Mouse (Mus musculus): ENCODE data around the gene Cfap97d2. TPM values are rescaled to one million over a fixed set of nuclear protein-coding genes. Genes with fewer than 3 reads are reported as not detected.
"Not testable (repeated sequence)": the region's sequence is repeated elsewhere in the genome, so short reads cannot be mapped to it uniquely, and the experiment has no call there.

Cfap97d2 gene
- polyA plus RNA-seq, 1 experiment from 2014 or later: 0.27 TPM

DNA sequence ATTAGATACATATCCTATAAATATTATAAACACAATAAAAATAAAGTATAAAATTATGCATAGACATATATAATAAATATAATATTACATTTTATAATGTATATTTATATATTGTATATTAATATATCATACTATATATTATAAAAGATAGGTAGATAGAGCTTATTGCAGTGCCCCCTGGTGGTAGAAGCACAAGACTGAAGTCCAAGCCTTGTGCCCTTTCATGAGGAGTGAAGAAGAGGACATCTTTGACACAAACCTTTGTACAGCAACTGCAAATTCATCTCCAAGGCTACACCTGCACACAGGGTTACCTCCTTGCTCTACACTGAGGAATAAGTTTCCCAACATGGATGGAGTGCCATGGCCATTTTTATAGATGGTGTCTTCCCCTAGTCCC, 20.0 kb downstream of the Cfap97d2 start:
- Histone ChIP-seq H3K27me3 (ENCODE audit: control insufficient read depth, insufficient read depth, low read length) (no peaks in the 10 kb centered on the region), H3K4me2 (ENCODE audit: low read depth, low read length) (no peak overlapping the region), H3K4me1 (ENCODE audit: control insufficient read depth, insufficient read depth, low read length) (no peaks in the 10 kb centered on the region), H3K36me3 (replicated peaks; ENCODE audit: control insufficient read depth, insufficient read depth, low read depth, low read length) (no peaks in the 10 kb centered on the region), H3K9me3 (replicated peaks; ENCODE audit: control insufficient read depth, low read length) (no peaks in the 10 kb centered on the region), H3K4me3 (ENCODE audit: low read depth, low read length) (no peak overlapping the region), H3K9ac (replicated peaks; ENCODE audit: low read length) (no peak overlapping the region), H3K27ac (replicated peaks; ENCODE audit: low read depth, low read length) (no peak overlapping the region)
- peak; percentile 74 for DNase-seq (ENCODE audit: low spot score)
- ATAC-seq (replicated peaks; ENCODE audit: insufficient number of reproducible peaks, low FRiP score, low TSS enrichment, low read depth): no peak

DNA sequence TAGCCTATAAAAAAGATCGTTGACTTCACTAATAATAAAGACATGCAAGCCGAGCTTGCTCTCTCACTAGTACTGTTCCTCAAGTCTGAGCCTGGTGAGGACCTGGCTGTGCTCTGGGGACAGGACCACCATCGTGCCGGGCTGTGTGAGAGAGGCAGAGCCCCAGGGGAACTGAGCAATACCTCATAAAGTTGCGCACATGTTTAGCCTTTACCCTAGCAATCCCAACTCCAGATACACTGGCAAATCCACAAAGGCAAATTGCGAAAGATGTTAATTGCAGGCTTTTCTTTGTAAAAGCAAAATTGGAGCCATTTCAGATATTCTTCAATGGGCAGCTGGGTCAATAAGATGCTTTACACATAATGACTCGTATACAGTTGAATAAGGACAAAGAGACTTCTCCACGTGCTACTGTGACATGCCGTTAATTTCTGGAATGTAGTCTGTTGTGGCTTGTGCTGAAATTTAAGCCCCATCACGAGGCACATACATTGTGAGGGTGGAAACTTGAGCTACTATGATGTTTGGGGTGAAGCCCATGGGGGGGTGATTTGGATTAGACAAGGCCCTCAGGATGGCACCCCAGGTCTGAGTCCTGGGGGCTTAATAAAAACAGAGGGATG, 21.9 kb downstream of the Cfap97d2 start:
- H3K27ac ChIP-seq (replicated peaks; ENCODE audit: low read depth, low read length): no peak overlapping the region
- ATAC-seq (replicated peaks; ENCODE audit: insufficient number of reproducible peaks, low FRiP score, low TSS enrichment, low read depth) (no peak), DNase-seq (ENCODE audit: low spot score) (no peak)
- 60% methylated on average over 10 of the region's 10 CpGs for WGBS
- no peak overlapping the region for H3K4me2 ChIP-seq (ENCODE audit: low read depth, low read length)
- H3K4me3 ChIP-seq (ENCODE audit: low read depth, low read length): no peak overlapping the region
- H3K27me3 ChIP-seq (ENCODE audit: control insufficient read depth, insufficient read depth, low read length): no peaks in the 10 kb centered on the region
- no peaks in the 10 kb centered on the region for H3K36me3 ChIP-seq (replicated peaks; ENCODE audit: control insufficient read depth, insufficient read depth, low read depth, low read length)
- H3K9ac ChIP-seq (replicated peaks; ENCODE audit: low read length): no peak overlapping the region
- H3K9me3 ChIP-seq (replicated peaks; ENCODE audit: control insufficient read depth, low read length): no peaks in the 10 kb centered on the region
- H3K4me1 ChIP-seq (ENCODE audit: control insufficient read depth, insufficient read depth, low read length): no peaks in the 10 kb centered on the region

DNA sequence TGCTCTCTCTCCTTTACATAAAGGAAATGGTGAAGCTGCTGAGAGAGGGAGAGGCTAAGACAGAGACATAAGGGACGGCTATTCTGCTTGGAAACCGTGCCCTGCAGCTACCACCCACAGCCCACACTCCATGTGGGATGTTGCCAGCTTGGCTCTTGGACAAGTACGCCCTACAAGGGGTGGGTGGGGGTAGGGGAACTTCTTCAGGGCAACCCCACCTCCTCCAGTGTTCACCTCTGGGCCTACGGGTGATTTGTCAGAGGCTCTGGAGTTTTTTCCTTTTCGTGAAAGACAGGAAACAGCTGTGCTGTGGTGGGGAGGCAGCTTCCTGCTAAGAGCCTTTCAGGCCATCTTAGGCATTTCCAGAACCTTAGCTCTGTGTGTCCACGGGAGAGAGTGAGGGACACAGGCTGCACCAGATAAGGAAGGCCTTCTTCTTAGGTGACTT, 34.7 kb downstream of the Cfap97d2 start:
- 25% methylated on average over 6 of the region's 6 CpGs for WGBS
- Histone ChIP-seq H3K4me2 (ENCODE audit: low read depth, low read length) (no peak overlapping the region), H3K4me1 (ENCODE audit: control insufficient read depth, insufficient read depth, low read length) (no peaks in the 10 kb centered on the region), H3K27ac (replicated peaks; ENCODE audit: low read depth, low read length) (no peak overlapping the region), H3K9ac (replicated peaks; ENCODE audit: low read length) (no peak overlapping the region), H3K9me3 (replicated peaks; ENCODE audit: control insufficient read depth, low read length) (no peaks in the 10 kb centered on the region), H3K36me3 (replicated peaks; ENCODE audit: control insufficient read depth, insufficient read depth, low read depth, low read length) (no peaks in the 10 kb centered on the region), H3K27me3 (ENCODE audit: control insufficient read depth, insufficient read depth, low read length) (no peaks in the 10 kb centered on the region), H3K4me3 (ENCODE audit: low read depth, low read length) (no peak overlapping the region)
- DNase-seq (ENCODE audit: low spot score) (peak; percentile 28), ATAC-seq (replicated peaks; ENCODE audit: insufficient number of reproducible peaks, low FRiP score, low TSS enrichment, low read depth) (no peak)

- H3K36me3 ChIP-seq (replicated peaks; ENCODE audit: control insufficient read depth, insufficient read depth, low read depth, low read length): no peaks in the 10 kb centered on the region
- no peak for ATAC-seq (replicated peaks; ENCODE audit: insufficient number of reproducible peaks, low FRiP score, low TSS enrichment, low read depth)
- no peak overlapping the region for H3K9ac ChIP-seq (replicated peaks; ENCODE audit: low read length)
- H3K27me3 ChIP-seq (ENCODE audit: control insufficient read depth, insufficient read depth, low read length): no peaks in the 10 kb centered on the region
- H3K4me1 ChIP-seq (ENCODE audit: control insufficient read depth, insufficient read depth, low read length): no peaks in the 10 kb centered on the region
- no peak overlapping the region for H3K4me3 ChIP-seq (ENCODE audit: low read depth, low read length)
- DNase-seq (ENCODE audit: low spot score): no peak
- 79% methylated on average over 7 of the region's 7 CpGs for WGBS
- H3K9me3 ChIP-seq (replicated peaks; ENCODE audit: control insufficient read depth, low read length): no peaks in the 10 kb centered on the region
- H3K4me2 ChIP-seq (ENCODE audit: low read depth, low read length): no peak overlapping the region
- H3K27ac ChIP-seq (replicated peaks; ENCODE audit: low read depth, low read length): no peak overlapping the region
These were observed 35.3 kb downstream of the Cfap97d2 start for GRCm38 (mm10) chr8:13740817-13741613.

GRCm38 (mm10) chr8:13746212-13746611, 40.5 kb downstream of the Cfap97d2 start:
- not testable (repeated sequence) for H3K36me3 ChIP-seq (replicated peaks; ENCODE audit: control insufficient read depth, insufficient read depth, low read depth, low read length); H3K4me2 ChIP-seq (ENCODE audit: low read depth, low read length); H3K27ac ChIP-seq (replicated peaks; ENCODE audit: low read depth, low read length); H3K4me3 ChIP-seq (ENCODE audit: low read depth, low read length); H3K4me1 ChIP-seq (ENCODE audit: control insufficient read depth, insufficient read depth, low read length); ATAC-seq (replicated peaks; ENCODE audit: insufficient number of reproducible peaks, low FRiP score, low TSS enrichment, low read depth); H3K27me3 ChIP-seq (ENCODE audit: control insufficient read depth, insufficient read depth, low read length); H3K9me3 ChIP-seq (replicated peaks; ENCODE audit: control insufficient read depth, low read length); H3K9ac ChIP-seq (replicated peaks; ENCODE audit: low read length); DNase-seq (ENCODE audit: low spot score)
- 82% methylated on average over 4 of the region's 6 CpGs for WGBS

DNA sequence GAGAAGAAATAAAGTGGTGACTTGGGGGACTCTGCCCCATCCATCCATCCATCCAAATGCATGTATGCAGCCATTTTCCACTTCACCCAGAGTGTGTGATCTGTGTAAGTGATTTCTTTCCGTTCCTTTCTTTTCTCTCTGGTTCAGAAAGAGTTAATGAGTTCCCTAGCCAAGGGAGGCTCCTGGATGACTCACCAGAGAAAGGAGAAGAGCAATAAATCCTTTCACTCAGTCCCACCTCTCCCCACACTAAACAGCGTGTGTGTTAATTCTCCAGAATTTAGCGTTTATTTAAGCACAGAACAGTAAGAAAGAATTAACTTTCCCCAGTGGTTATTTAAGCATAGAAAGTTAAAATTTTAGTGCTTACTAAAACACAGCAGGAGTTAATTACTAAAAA, 41.9 kb downstream of the Cfap97d2 start:
- no peak overlapping the region for H3K27ac ChIP-seq (replicated peaks; ENCODE audit: low read depth, low read length)
- WGBS: 48% methylated on average over 3 of the region's 3 CpGs
- ATAC-seq (replicated peaks; ENCODE audit: insufficient number of reproducible peaks, low FRiP score, low TSS enrichment, low read depth) (no peak), DNase-seq (ENCODE audit: low spot score) (no peak)
- no peaks in the 10 kb centered on the region for H3K4me1 ChIP-seq (ENCODE audit: control insufficient read depth, insufficient read depth, low read length)
- H3K9me3 ChIP-seq (replicated peaks; ENCODE audit: control insufficient read depth, low read length): no peaks in the 10 kb centered on the region
- no peak overlapping the region for H3K4me2 ChIP-seq (ENCODE audit: low read depth, low read length)
- no peaks in the 10 kb centered on the region for H3K36me3 ChIP-seq (replicated peaks; ENCODE audit: control insufficient read depth, insufficient read depth, low read depth, low read length)
- no peaks in the 10 kb centered on the region for H3K27me3 ChIP-seq (ENCODE audit: control insufficient read depth, insufficient read depth, low read length)
- H3K9ac ChIP-seq (replicated peaks; ENCODE audit: low read length): no peak overlapping the region
- no peak overlapping the region for H3K4me3 ChIP-seq (ENCODE audit: low read depth, low read length)

GRCm38 (mm10) chr8:13753680-13754079, 48.0 kb downstream of the Cfap97d2 start:
- H3K27ac ChIP-seq (replicated peaks; ENCODE audit: low read depth, low read length): no peak overlapping the region
- no peaks in the 10 kb centered on the region for H3K4me1 ChIP-seq (ENCODE audit: control insufficient read depth, insufficient read depth, low read length)
- no peak overlapping the region for H3K4me3 ChIP-seq (ENCODE audit: low read depth, low read length)
- DNase-seq (ENCODE audit: low spot score): peak; percentile 88
- no peaks in the 10 kb centered on the region for H3K36me3 ChIP-seq (replicated peaks; ENCODE audit: control insufficient read depth, insufficient read depth, low read depth, low read length)
- ATAC-seq (replicated peaks; ENCODE audit: insufficient number of reproducible peaks, low FRiP score, low TSS enrichment, low read depth): no peak
- H3K9me3 ChIP-seq (replicated peaks; ENCODE audit: control insufficient read depth, low read length): no peaks in the 10 kb centered on the region
- H3K4me2 ChIP-seq (ENCODE audit: low read depth, low read length): no peak overlapping the region
- WGBS: 26% methylated on average over 2 of the region's 2 CpGs
- no peak overlapping the region for H3K9ac ChIP-seq (replicated peaks; ENCODE audit: low read length)
- no peaks in the 10 kb centered on the region for H3K27me3 ChIP-seq (ENCODE audit: control insufficient read depth, insufficient read depth, low read length)

GRCm38 (mm10) chr8:13756480-13756879, 50.8 kb downstream of the Cfap97d2 start:
- no peak overlapping the region for H3K4me2 ChIP-seq (ENCODE audit: low read depth, low read length)
- H3K27ac ChIP-seq (replicated peaks; ENCODE audit: low read depth, low read length): no peak overlapping the region
- ATAC-seq (replicated peaks; ENCODE audit: insufficient number of reproducible peaks, low FRiP score, low TSS enrichment, low read depth) (no peak), DNase-seq (ENCODE audit: low spot score) (no peak)
- no peaks in the 10 kb centered on the region for H3K9me3 ChIP-seq (replicated peaks; ENCODE audit: control insufficient read depth, low read length)
- no peaks in the 10 kb centered on the region for H3K4me1 ChIP-seq (ENCODE audit: control insufficient read depth, insufficient read depth, low read length)
- H3K27me3 ChIP-seq (ENCODE audit: control insufficient read depth, insufficient read depth, low read length): no peaks in the 10 kb centered on the region
- H3K36me3 ChIP-seq (replicated peaks; ENCODE audit: control insufficient read depth, insufficient read depth, low read depth, low read length): no peaks in the 10 kb centered on the region; the same call in 1 of the 2 replicates
- 86% methylated on average over 7 of the region's 7 CpGs for WGBS
- no peak overlapping the region for H3K9ac ChIP-seq (replicated peaks; ENCODE audit: low read length)
- H3K4me3 ChIP-seq (ENCODE audit: low read depth, low read length): no peak overlapping the region

All from embryonic facial prominence, embryonic 11.5 days (tissue).